Mouse (Mus musculus): Measurements from ENCODE around the gene 1110059E24Rik. TPM values are rescaled to one million over a fixed set of nuclear protein-coding genes. Genes with fewer than 3 reads are reported as not detected.
"Not testable (repeated sequence)": the region's sequence is repeated elsewhere in the genome, so short reads cannot be mapped to it uniquely, and the experiment has no call there.

Gene 1110059E24Rik
- polyA plus RNA-seq, 1 experiment = 7.5 TPM

GRCm38 (mm10) chr19:21637672-21638071 is 15.1 kb downstream of the 1110059E24Rik start:
- H3K27me3 ChIP-seq (ENCODE audit: control insufficient read depth, insufficient read depth, low read length) = no peaks in the 10 kb centered on the region

GRCm38 (mm10) chr19:21636907-21637306 is 15.9 kb downstream of the 1110059E24Rik start:
- no peak for TF ChIP-seq POLR2A (IDR thresholded peaks at IDR 0.05; ENCODE audit: control insufficient read depth, low read depth, low read length)
- no peak for TF ChIP-seq CTCF (IDR thresholded peaks at IDR 0.05; ENCODE audit: control insufficient read depth, insufficient read depth, insufficient replicate concordance, low read depth, low read length)
- Histone ChIP-seq H3K4me3 (ENCODE audit: control insufficient read depth, low read depth, low read length) (no peak overlapping the region), H3K4me1 (ENCODE audit: control insufficient read depth, insufficient read depth, low read length) (no peaks in the 10 kb centered on the region; the same call in 1 of the 2 replicates), H3K27me3 (ENCODE audit: control insufficient read depth, insufficient read depth, low read length) (no peaks in the 10 kb centered on the region), H3K27ac (ENCODE audit: control insufficient read depth, insufficient read depth, low read depth, low read length) (no peak overlapping the region), H3K36me3 (ENCODE audit: control insufficient read depth, insufficient read depth, low read length) (no peaks in the 10 kb centered on the region)

More at GRCm38 (mm10) chr19:21637672-21638071, 15.1 kb downstream of the 1110059E24Rik start:
- no peaks in the 10 kb centered on the region for H3K36me3 ChIP-seq (ENCODE audit: control insufficient read depth, insufficient read depth, low read length)
- no peak overlapping the region for H3K27ac ChIP-seq (ENCODE audit: control insufficient read depth, insufficient read depth, low read depth, low read length)
- H3K4me3 ChIP-seq (ENCODE audit: control insufficient read depth, low read depth, low read length) = no peak overlapping the region
- TF ChIP-seq CTCF (IDR thresholded peaks at IDR 0.05; ENCODE audit: control insufficient read depth, insufficient read depth, insufficient replicate concordance, low read depth, low read length) = no peak
- no peak for TF ChIP-seq POLR2A (IDR thresholded peaks at IDR 0.05; ENCODE audit: control insufficient read depth, low read depth, low read length)
- no peaks in the 10 kb centered on the region; the same call in 1 of the 2 replicates for H3K4me1 ChIP-seq (ENCODE audit: control insufficient read depth, insufficient read depth, low read length)

GRCm38 (mm10) chr19:21635406-21635805 is 17.4 kb downstream of the 1110059E24Rik start:
- no peaks in the 10 kb centered on the region; the same call in 1 of the 2 replicates for H3K4me1 ChIP-seq (ENCODE audit: control insufficient read depth, insufficient read depth, low read length)
- no peak overlapping the region for H3K27ac ChIP-seq (ENCODE audit: control insufficient read depth, insufficient read depth, low read depth, low read length)
- TF ChIP-seq CTCF (IDR thresholded peaks at IDR 0.05; ENCODE audit: control insufficient read depth, insufficient read depth, insufficient replicate concordance, low read depth, low read length) (no peak), POLR2A (IDR thresholded peaks at IDR 0.05; ENCODE audit: control insufficient read depth, low read depth, low read length) (no peak)
- H3K27me3 ChIP-seq (ENCODE audit: control insufficient read depth, insufficient read depth, low read length) = no peaks in the 10 kb centered on the region
- no peaks in the 10 kb centered on the region for H3K36me3 ChIP-seq (ENCODE audit: control insufficient read depth, insufficient read depth, low read length)
- no peak overlapping the region for H3K4me3 ChIP-seq (ENCODE audit: control insufficient read depth, low read depth, low read length)

- TF ChIP-seq CTCF (IDR thresholded peaks at IDR 0.05; ENCODE audit: control insufficient read depth, insufficient read depth, insufficient replicate concordance, low read depth, low read length) (no peak), POLR2A (IDR thresholded peaks at IDR 0.05; ENCODE audit: control insufficient read depth, low read depth, low read length) (no peak)
- Histone ChIP-seq H3K27ac (ENCODE audit: control insufficient read depth, insufficient read depth, low read depth, low read length) (no peak overlapping the region; the same call in 1 of the 2 replicates), H3K36me3 (ENCODE audit: control insufficient read depth, insufficient read depth, low read length) (no peaks in the 10 kb centered on the region), H3K4me1 (ENCODE audit: control insufficient read depth, insufficient read depth, low read length) (0 out of 2 replicates have a peak, but pooled peaks cover 2% of the 10 kb centered on the region), H3K27me3 (ENCODE audit: control insufficient read depth, insufficient read depth, low read length) (no peaks in the 10 kb centered on the region), H3K4me3 (ENCODE audit: control insufficient read depth, low read depth, low read length) (no peak overlapping the region)
Observed at GRCm38 (mm10) chr19:21630656-21631331, 22.0 kb downstream of the 1110059E24Rik start.

GRCm38 (mm10) chr19:21629501-21629900 is 23.3 kb downstream of the 1110059E24Rik start:
- TF ChIP-seq CTCF (IDR thresholded peaks at IDR 0.05; ENCODE audit: control insufficient read depth, insufficient read depth, insufficient replicate concordance, low read depth, low read length) = no peak
- no peak for TF ChIP-seq POLR2A (IDR thresholded peaks at IDR 0.05; ENCODE audit: control insufficient read depth, low read depth, low read length)
- H3K27me3 ChIP-seq (ENCODE audit: control insufficient read depth, insufficient read depth, low read length) = no peaks in the 10 kb centered on the region

GRCm38 (mm10) chr19:21629030-21629429 is 23.7 kb downstream of the 1110059E24Rik start:
- Histone ChIP-seq H3K4me1 (ENCODE audit: control insufficient read depth, insufficient read depth, low read length) (0 out of 2 replicates have a peak, but pooled peaks cover 2% of the 10 kb centered on the region), H3K4me3 (ENCODE audit: control insufficient read depth, low read depth, low read length) (no peak overlapping the region), H3K27me3 (ENCODE audit: control insufficient read depth, insufficient read depth, low read length) (no peaks in the 10 kb centered on the region), H3K36me3 (ENCODE audit: control insufficient read depth, insufficient read depth, low read length) (no peaks in the 10 kb centered on the region), H3K27ac (ENCODE audit: control insufficient read depth, insufficient read depth, low read depth, low read length) (no peak overlapping the region)
- TF ChIP-seq CTCF (IDR thresholded peaks at IDR 0.05; ENCODE audit: control insufficient read depth, insufficient read depth, insufficient replicate concordance, low read depth, low read length) (no peak), POLR2A (IDR thresholded peaks at IDR 0.05; ENCODE audit: control insufficient read depth, low read depth, low read length) (no peak)

More at GRCm38 (mm10) chr19:21629501-21629900, 23.3 kb downstream of the 1110059E24Rik start:
- H3K36me3 ChIP-seq (ENCODE audit: control insufficient read depth, insufficient read depth, low read length) = no peaks in the 10 kb centered on the region
- no peak overlapping the region for H3K27ac ChIP-seq (ENCODE audit: control insufficient read depth, insufficient read depth, low read depth, low read length)
- H3K4me1 ChIP-seq (ENCODE audit: control insufficient read depth, insufficient read depth, low read length) = 0 out of 2 replicates have a peak, but pooled peaks cover 2% of the 10 kb centered on the region
- H3K4me3 ChIP-seq (ENCODE audit: control insufficient read depth, low read depth, low read length) = no peak overlapping the region

GRCm38 (mm10) chr19:21628440-21628839 is 24.3 kb downstream of the 1110059E24Rik start:
- not testable (repeated sequence) for H3K27me3 ChIP-seq (ENCODE audit: control insufficient read depth, insufficient read depth, low read length); H3K4me1 ChIP-seq (ENCODE audit: control insufficient read depth, insufficient read depth, low read length); H3K36me3 ChIP-seq (ENCODE audit: control insufficient read depth, insufficient read depth, low read length); H3K27ac ChIP-seq (ENCODE audit: control insufficient read depth, insufficient read depth, low read depth, low read length); H3K4me3 ChIP-seq (ENCODE audit: control insufficient read depth, low read depth, low read length)
